Mouse (Mus musculus) myocyte (in vitro differentiated cells): ENCODE data around the gene Mrpl43. TPM values are rescaled to one million over a fixed set of nuclear protein-coding genes. Genes with fewer than 3 reads are reported as not detected.

Experiments
- H3K27me3 ChIP-seq: one replicate; pipeline ENCODE4 v1.6.1; 2011; ENCODE audit not compliant: control insufficient read depth, insufficient read depth, insufficient read length
- H3K36me3 ChIP-seq: one replicate; pipeline ENCODE4 v1.6.1; 2011; ENCODE audit not compliant: control insufficient read depth, insufficient read depth
- H3K4me2 ChIP-seq: one replicate; pipeline ENCODE4 v1.6.1; 2011; ENCODE audit warnings: low read depth, control low read depth
- H3K4me3 ChIP-seq: one replicate; pipeline ENCODE4 v1.5.1; 2011; ENCODE audit warnings: mild to moderate bottlenecking, control low read depth, moderate library complexity
- H3K79me2 ChIP-seq: one replicate; pipeline ENCODE4 v1.6.1; 2011; ENCODE audit not compliant: control insufficient read depth, insufficient read depth
- H3ac ChIP-seq: one replicate; pipeline ENCODE4 v1.6.1; 2011; ENCODE audit not compliant: control insufficient read depth, insufficient read length
- CEBPB ChIP-seq: IDR thresholded peaks from 2 replicates; pipeline ENCODE4 v1.6.1; 2011; ENCODE audit warnings: mild to moderate bottlenecking, moderate library complexity; ENCODE audit not compliant: poor library complexity, insufficient read depth, severe bottlenecking
- E2F4 ChIP-seq: IDR thresholded peaks from one replicate; pipeline ENCODE4 v1.6.1; 2011; ENCODE audit warnings: mild to moderate bottlenecking, control low read depth, moderate library complexity; ENCODE audit not compliant: insufficient read depth
- MAX ChIP-seq: IDR thresholded peaks from one replicate; pipeline ENCODE4 v1.6.1; 2011; ENCODE audit warnings: low read depth, mild to moderate bottlenecking, control low read depth
- MYOD1 ChIP-seq, 3 experiments: IDR thresholded peaks; one replicate each; pipeline ENCODE4 v1.6.1; 2011; ENCODE audit warnings: control low read depth in 2 of 3, low read depth in 2 of 3, mild to moderate bottlenecking in 2 of 3, moderate library complexity in 1 of 3; ENCODE audit not compliant: insufficient read length in 2 of 3, control insufficient read depth in 1 of 3
- MYOG ChIP-seq, 3 experiments: IDR thresholded peaks; one replicate each; pipeline ENCODE4 v1.6.1; 2011; ENCODE audit warnings: control low read depth in 2 of 3, low read depth in 2 of 3, mild to moderate bottlenecking in 2 of 3; ENCODE audit not compliant: insufficient read length in 2 of 3, control insufficient read depth in 1 of 3, insufficient read depth in 1 of 3
- POLR2A ChIP-seq: IDR thresholded peaks from one replicate; pipeline ENCODE4 v1.6.1; 2011; ENCODE audit warnings: low read depth, mild to moderate bottlenecking, control low read depth, moderate library complexity; ENCODE audit not compliant: insufficient read length
- POLR2AphosphoS2 ChIP-seq: IDR thresholded peaks from one replicate; pipeline ENCODE4 v1.6.1; 2011; ENCODE audit warnings: low read depth, control low read depth; ENCODE audit not compliant: insufficient read length
- REST ChIP-seq: IDR thresholded peaks from one replicate; pipeline ENCODE4 v1.6.1; 2011; ENCODE audit warnings: mild to moderate bottlenecking, control low read depth, moderate library complexity; ENCODE audit not compliant: insufficient read depth, insufficient read length
- SRF ChIP-seq: IDR thresholded peaks from one replicate; pipeline ENCODE4 v1.6.1; 2011; ENCODE audit warnings: low read depth; ENCODE audit not compliant: control insufficient read depth, insufficient read length
- TCF12 ChIP-seq: IDR thresholded peaks from one replicate; pipeline ENCODE4 v1.6.1; 2011; ENCODE audit warnings: mild to moderate bottlenecking, control low read depth; ENCODE audit not compliant: poor library complexity, insufficient read depth, severe bottlenecking
- TCF3 ChIP-seq: IDR thresholded peaks from one replicate; pipeline ENCODE4 v1.6.1; 2011; ENCODE audit warnings: low read depth, control low read depth; ENCODE audit not compliant: insufficient read length
- USF1 ChIP-seq: IDR thresholded peaks from one replicate; pipeline ENCODE4 v1.6.1; 2011; ENCODE audit warnings: low read depth, mild to moderate bottlenecking, control low read depth, moderate library complexity
- polyA plus RNA-seq: library from polyadenylated mRNA; unstranded; fragments of >200 nt; fragmentation: generic; extraction: Trizol; gene quantifications from one replicate; pipeline ENCODE4 v1.2.1, GENCODE M21; 2012; ENCODE audit warnings: missing spikeins

Mrpl43 gene
- polyA plus RNA-seq, 1 experiment: 81.3 TPM

GRCm38 (mm10) chr19:44983366-44983765 lies 22.9 kb downstream of the Mrpl43 start:
- Histone ChIP-seq H3K4me2 (no peak overlapping the region), H3K36me3 (peaks cover 25% of the 10 kb centered on the region), H3K27me3 (no peaks in the 10 kb centered on the region), H3K79me2 (no peaks in the 10 kb centered on the region), H3K4me3 (no peak overlapping the region), H3ac (no peak overlapping the region)
- no peak for TF ChIP-seq TCF12
- TF ChIP-seq MYOD1 (IDR thresholded peaks at IDR 0.05; ENCODE audit: control insufficient read depth in 1 of 3, insufficient read length in 2 of 3, low read depth in 2 of 3): no peak
- no peak for TF ChIP-seq POLR2AphosphoS2
- no peak for TF ChIP-seq REST
- TF ChIP-seq E2F4: no peak
- TF ChIP-seq SRF: no peak
- TF ChIP-seq CEBPB: no peak
- TF ChIP-seq MYOG (IDR thresholded peaks at IDR 0.05; ENCODE audit: control insufficient read depth in 1 of 3, insufficient read depth in 1 of 3, insufficient read length in 2 of 3, low read depth in 2 of 3): no peak
- TF ChIP-seq MAX: no peak
- TF ChIP-seq USF1: no peak
- TF ChIP-seq TCF3: no peak
- TF ChIP-seq POLR2A: no peak

- TF ChIP-seq TCF3: no peak
- TF ChIP-seq CEBPB: no peak
- TF ChIP-seq MYOG (IDR thresholded peaks at IDR 0.05; ENCODE audit: control insufficient read depth in 1 of 3, insufficient read depth in 1 of 3, insufficient read length in 2 of 3, low read depth in 2 of 3): no peak
- TF ChIP-seq REST: no peak
- no peak for TF ChIP-seq USF1
- TF ChIP-seq POLR2A: no peak
- no peak for TF ChIP-seq POLR2AphosphoS2
- no peak for TF ChIP-seq E2F4
- TF ChIP-seq MAX: no peak
- no peak for TF ChIP-seq SRF
- TF ChIP-seq MYOD1 (IDR thresholded peaks at IDR 0.05; ENCODE audit: control insufficient read depth in 1 of 3, insufficient read length in 2 of 3, low read depth in 2 of 3): no peak
- H3K36me3 ChIP-seq: peaks cover 29% of the 10 kb centered on the region
Measured at GRCm38 (mm10) chr19:44982477-44983115, 23.6 kb downstream of the Mrpl43 start.

GRCm38 (mm10) chr19:44980787-44981186 lies 25.5 kb downstream of the Mrpl43 start:
- H3K4me3 ChIP-seq: no peak overlapping the region
- H3K36me3 ChIP-seq: peaks cover 43% of the 10 kb centered on the region
- H3K79me2 ChIP-seq: no peaks in the 10 kb centered on the region
- TF ChIP-seq POLR2A (no peak), TCF12 (no peak), POLR2AphosphoS2 (peak; percentile 26)
- H3K4me2 ChIP-seq: no peak overlapping the region
- no peaks in the 10 kb centered on the region for H3K27me3 ChIP-seq
- H3ac ChIP-seq: no peak overlapping the region

More at GRCm38 (mm10) chr19:44982477-44983115, 23.6 kb downstream of the Mrpl43 start:
- no peaks in the 10 kb centered on the region for H3K79me2 ChIP-seq
- H3K4me3 ChIP-seq: no peak overlapping the region
- no peak overlapping the region for H3K4me2 ChIP-seq
- H3K27me3 ChIP-seq: no peaks in the 10 kb centered on the region
- H3ac ChIP-seq: no peak overlapping the region

- no peak overlapping the region for H3K4me2 ChIP-seq
- no peaks in the 10 kb centered on the region for H3K79me2 ChIP-seq
- H3K36me3 ChIP-seq: peaks cover 75% of the 10 kb centered on the region
- H3K4me3 ChIP-seq: no peak overlapping the region
- TF ChIP-seq CEBPB: no peak
- no peak for TF ChIP-seq POLR2AphosphoS2
- TF ChIP-seq SRF: no peak
- no peak for TF ChIP-seq TCF12
- TF ChIP-seq MYOD1 (IDR thresholded peaks at IDR 0.05; ENCODE audit: control insufficient read depth in 1 of 3, insufficient read length in 2 of 3, low read depth in 2 of 3): no peak
- TF ChIP-seq MYOG (IDR thresholded peaks at IDR 0.05; ENCODE audit: control insufficient read depth in 1 of 3, insufficient read depth in 1 of 3, insufficient read length in 2 of 3, low read depth in 2 of 3): no peak
- TF ChIP-seq REST: no peak
- no peak overlapping the region for H3ac ChIP-seq
- H3K27me3 ChIP-seq: no peaks in the 10 kb centered on the region
Measured at GRCm38 (mm10) chr19:44977148-44977547, 29.1 kb downstream of the Mrpl43 start.

GRCm38 (mm10) chr19:44976636-44977035 lies 29.6 kb downstream of the Mrpl43 start:
- Histone ChIP-seq H3K79me2 (no peaks in the 10 kb centered on the region), H3K4me3 (no peak overlapping the region), H3K4me2 (no peak overlapping the region), H3K36me3 (peaks cover 80% of the 10 kb centered on the region), H3ac (no peak overlapping the region), H3K27me3 (no peaks in the 10 kb centered on the region)
- TF ChIP-seq TCF12: no peak
- no peak for TF ChIP-seq POLR2AphosphoS2
- TF ChIP-seq MYOG (IDR thresholded peaks at IDR 0.05; ENCODE audit: control insufficient read depth in 1 of 3, insufficient read depth in 1 of 3, insufficient read length in 2 of 3, low read depth in 2 of 3): no peak
- no peak for TF ChIP-seq CEBPB
- no peak for TF ChIP-seq E2F4
